Mouse (Mus musculus) stomach, postnatal 0 days (tissue): Measurements from ENCODE around the gene Kcnn4.

Source experiments
- CTCF ChIP-seq: IDR thresholded peaks from 2 replicates; pipeline ENCODE4 v1.5.1; 2016; ENCODE audit warnings: antibody characterized with exemption, low read depth, mild to moderate bottlenecking, moderate library complexity
- EP300 ChIP-seq: optimal IDR thresholded peaks from 2 replicates; pipeline ENCODE3; 2016; ENCODE audit warnings: antibody characterized with exemption

- TF ChIP-seq CTCF (no peak), EP300 (no peak)
Measured at GRCm38 (mm10) chr7:24371809-24372145, 1.7 kb downstream of the Kcnn4 start.
